Mouse (Mus musculus) liver, adult 2 months (tissue): Measurements from ENCODE around the gene Pigp. TPM values are rescaled to one million over a fixed set of nuclear protein-coding genes. Genes with fewer than 3 reads are reported as not detected.

Experiments used
- DNase-seq: peaks from one replicate; pipeline ENCODE4 v3.0.0-alpha.2; 2011; ENCODE audit warnings: low read depth, low spot score; ENCODE audit errors: extremely low read depth
- H3K27ac ChIP-seq: fragments of 200-500 bp; replicated peaks from 2 replicates; pipeline ENCODE4 v1.5.1; 2012; ENCODE audit warnings: low read depth, mild to moderate bottlenecking, control low read depth, inconsistent platforms, low read length; ENCODE audit not compliant: insufficient read depth
- H3K27me3 ChIP-seq: fragments of 200-500 bp; 2 replicates; pipeline ENCODE4 v1.6.1; 2012; ENCODE audit warnings: mild to moderate bottlenecking, moderate library complexity, low read length, inconsistent platforms; ENCODE audit not compliant: control insufficient read depth, insufficient read depth
- H3K36me3 ChIP-seq: fragments of 200-500 bp; 2 replicates; pipeline ENCODE4 v1.6.1; 2012; ENCODE audit warnings: low read length, inconsistent platforms; ENCODE audit not compliant: control insufficient read depth, insufficient read depth
- H3K4me1 ChIP-seq: fragments of 200-500 bp; 2 replicates; pipeline ENCODE4 v1.6.1; 2011; ENCODE audit warnings: low read length; ENCODE audit not compliant: control insufficient read depth, insufficient read depth
- H3K4me3 ChIP-seq: fragments of 200-500 bp; 2 replicates; pipeline ENCODE4 v1.5.1; 2011; ENCODE audit warnings: low read depth, mild to moderate bottlenecking, control low read depth, low read length, moderate library complexity; ENCODE audit not compliant: insufficient read depth
- H3K79me2 ChIP-seq: fragments of 200-500 bp; 2 replicates; pipeline ENCODE4 v1.6.1; 2012; ENCODE audit warnings: inconsistent platforms, mild to moderate bottlenecking, low read length, moderate library complexity; ENCODE audit not compliant: control insufficient read depth, insufficient read depth
- H3K9ac ChIP-seq: fragments of 200-500 bp; 2 replicates; pipeline ENCODE4 v1.6.1; 2012; ENCODE audit warnings: low read depth, mild to moderate bottlenecking, control low read depth, inconsistent platforms, low read length
- CTCF ChIP-seq: fragments of 200-500 bp; IDR thresholded peaks from 2 replicates; pipeline ENCODE4 v1.5.1; 2011; ENCODE audit warnings: low read depth, low read length, control low read depth
- POLR2A ChIP-seq: fragments of 200-500 bp; IDR thresholded peaks from 2 replicates; pipeline ENCODE4 v1.6.1; 2011; ENCODE audit warnings: low read length, control low read depth; ENCODE audit not compliant: insufficient read depth; ENCODE audit errors: extremely low read depth
- WGBS: fragments of 180-500 bp; shearing (Covaris S2); methylation state at CpG from one replicate; pipeline ENCODE4 v1.1.7; 2018; 5-methylcytosine and 5-hydroxymethylcytosine counted together
- polyA plus RNA-seq: library from polyadenylated mRNA; depleted of rRNA; stranded (reverse); fragments of >200 nt; gene quantifications from 2 replicates; pipeline ENCODE4 v1.2.3, GENCODE M21; 2012
- total RNA-seq: library from RNA; depleted of rRNA; stranded (reverse); fragments of >200 nt; gene quantifications from 2 replicates; pipeline ENCODE4 v1.2.3, GENCODE M21; 2014

Pigp gene
- total and polyA plus RNA-seq, 2 experiments: 13.1 to 41.2 TPM

GRCm38 (mm10) chr16:94327781-94328711 is 43.6 kb downstream of the Pigp start, which contains the start of gene Ripply3:
TSS of gene Ripply3 (plus strand) at chr16:94328420.
- H3K27ac ChIP-seq: peak within 1 kb of the TSS; percentile 35
- no peaks in the 10 kb centered on the region for H3K36me3 ChIP-seq
- DNase-seq: no peak

GRCm38 (mm10) chr16:94326008-94326407 is 45.6 kb downstream of the Pigp start:
- H3K27me3 ChIP-seq: no peaks in the 10 kb centered on the region
- WGBS: 93% methylated on average over 3 of the region's 3 CpGs
- TF ChIP-seq CTCF (no peak), POLR2A (no peak)
- no peak for DNase-seq
- H3K4me1 ChIP-seq: peaks cover 3% of the 10 kb centered on the region; the same call in 1 of the 2 replicates
- no peaks in the 10 kb centered on the region for H3K36me3 ChIP-seq
- no peak overlapping the region for H3K27ac ChIP-seq
- H3K4me3 ChIP-seq: no peak overlapping the region
- H3K79me2 ChIP-seq: no peaks in the 10 kb centered on the region
- no peak overlapping the region for H3K9ac ChIP-seq

More at GRCm38 (mm10) chr16:94327781-94328711, 43.6 kb downstream of the Pigp start, which contains the start of gene Ripply3:
- H3K4me1 ChIP-seq: peaks cover 3% of the 10 kb centered on the region; the same call in 1 of the 2 replicates
- 2% methylated on average over 63 of the region's 63 CpGs for WGBS
- peak; percentile 26; the same call in 1 of the 2 replicates for TF ChIP-seq POLR2A
- no peak for TF ChIP-seq CTCF
- H3K27me3 ChIP-seq: no peaks in the 10 kb centered on the region
- peak within 1 kb of the TSS; percentile 65 for H3K4me3 ChIP-seq
- no peaks in the 10 kb centered on the region for H3K79me2 ChIP-seq
- peak within 1 kb of the TSS; percentile 73 for H3K9ac ChIP-seq

- 63% methylated on average over 5 of the region's 5 CpGs for WGBS
- no peaks in the 10 kb centered on the region for H3K27me3 ChIP-seq
- H3K4me1 ChIP-seq: peaks cover 3% of the 10 kb centered on the region; the same call in 1 of the 2 replicates
- H3K9ac ChIP-seq: no peak overlapping the region
- no peak overlapping the region for H3K4me3 ChIP-seq
- no peaks in the 10 kb centered on the region for H3K36me3 ChIP-seq
- DNase-seq: no peak
- no peak overlapping the region for H3K27ac ChIP-seq
- TF ChIP-seq CTCF (no peak), POLR2A (no peak)
- no peaks in the 10 kb centered on the region for H3K79me2 ChIP-seq
Measured at GRCm38 (mm10) chr16:94323681-94324080, 48.0 kb downstream of the Pigp start.

GRCm38 (mm10) chr16:94320223-94320622 is 51.4 kb downstream of the Pigp start:
- WGBS: 87% methylated on average over 5 of the region's 5 CpGs
- no peaks in the 10 kb centered on the region for H3K36me3 ChIP-seq
- TF ChIP-seq POLR2A (no peak), CTCF (no peak)

GRCm38 (mm10) chr16:94317752-94318151 is 53.9 kb downstream of the Pigp start:
- no peaks in the 10 kb centered on the region for H3K27me3 ChIP-seq
- no peak overlapping the region for H3K4me3 ChIP-seq
- no peak for DNase-seq
- H3K9ac ChIP-seq: no peak overlapping the region
- H3K4me1 ChIP-seq: peaks cover 10% of the 10 kb centered on the region; the same call in 1 of the 2 replicates
- 80% methylated on average over 5 of the region's 5 CpGs for WGBS
- H3K79me2 ChIP-seq: no peaks in the 10 kb centered on the region
- 0 out of 2 replicates have a peak overlapping the region, but pooled peaks have one; percentile 26 for H3K27ac ChIP-seq
- no peak for TF ChIP-seq CTCF
- no peak for TF ChIP-seq POLR2A
- no peaks in the 10 kb centered on the region for H3K36me3 ChIP-seq

More at GRCm38 (mm10) chr16:94320223-94320622, 51.4 kb downstream of the Pigp start:
- Histone ChIP-seq H3K4me3 (no peak overlapping the region), H3K4me1 (peaks cover 4% of the 10 kb centered on the region; the same call in 1 of the 2 replicates), H3K9ac (no peak overlapping the region), H3K27me3 (no peaks in the 10 kb centered on the region), H3K27ac (no peak overlapping the region), H3K79me2 (no peaks in the 10 kb centered on the region)
- DNase-seq: no peak

- Histone ChIP-seq H3K9ac (no peak overlapping the region), H3K27me3 (no peaks in the 10 kb centered on the region), H3K79me2 (peaks cover 3% of the 10 kb centered on the region; the same call in 1 of the 2 replicates), H3K4me3 (no peak overlapping the region), H3K4me1 (peaks cover 12% of the 10 kb centered on the region), H3K36me3 (no peaks in the 10 kb centered on the region), H3K27ac (no peak overlapping the region)
- DNase-seq: no peak
- WGBS: 36% methylated on average over 1 of the region's 1 CpGs
- TF ChIP-seq CTCF (no peak), POLR2A (no peak)
Measured at GRCm38 (mm10) chr16:94315215-94315614, 56.4 kb downstream of the Pigp start.
